Mouse (Mus musculus) bone marrow, adult 2 months (tissue): ENCODE data around the gene Ttf2.

Experiments
- CTCF ChIP-seq: fragments of 200-500 bp; IDR thresholded peaks from 2 replicates; pipeline ENCODE4 v1.5.1; 2011; ENCODE audit warnings: low read length, control low read depth; ENCODE audit not compliant: control insufficient read depth, insufficient read depth
- POLR2A ChIP-seq: fragments of 200-500 bp; IDR thresholded peaks from 2 replicates; pipeline ENCODE4 v1.6.1; 2011; ENCODE audit warnings: low read depth, mild to moderate bottlenecking, control low read depth, low read length, borderline replicate concordance; ENCODE audit not compliant: control insufficient read depth

- TF ChIP-seq CTCF (no peak), POLR2A (no peak)
These were observed 80.2 kb downstream of the Ttf2 start for GRCm38 (mm10) chr3:100889234-100889633.
